Comparison of ENCODE assay signal across 8 mouse cellular contexts in the genomic region with DNA sequence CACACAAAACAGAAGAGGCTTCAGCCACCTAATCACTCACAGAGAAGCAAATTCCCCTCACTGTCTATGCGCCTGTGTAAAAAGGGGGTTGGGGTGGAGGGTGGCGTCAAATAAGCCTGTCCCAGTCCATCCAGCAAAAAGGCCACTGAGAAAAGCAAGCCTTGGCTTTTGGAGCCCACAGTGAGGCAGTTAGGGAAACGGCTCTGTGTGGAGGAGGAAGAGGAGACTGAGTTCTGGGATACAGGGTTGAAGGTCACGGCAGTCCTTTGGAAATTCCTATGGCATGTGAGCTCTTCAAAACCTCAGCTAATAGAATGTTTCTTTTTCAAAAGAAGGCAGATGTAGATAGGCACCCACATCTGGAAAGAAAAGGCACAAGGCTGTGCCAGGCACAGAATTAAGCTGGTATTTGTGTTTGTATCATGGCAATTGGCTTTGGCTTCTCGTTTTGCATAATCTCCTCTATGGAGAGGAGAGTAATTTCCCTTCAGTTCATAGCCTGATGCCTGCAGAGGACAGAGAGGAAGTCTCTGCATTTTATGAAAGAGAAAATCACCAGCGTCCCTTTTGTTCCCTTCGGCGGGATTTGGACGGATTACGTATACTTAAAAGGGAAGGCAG.
DNase-seq lines count a peak whose midpoint lies in the region; ATAC-seq lines count a peak whose summit lies in the region.

No protein-coding gene starts in this region.

- H3K27me3 ChIP-seq in kidney, embryonic 16.5 days (ENCODE audit: insufficient read depth, low read length): no peaks in the 10 kb centered on the region
- peaks cover 6% of the 10 kb centered on the region for H3K27me3 ChIP-seq in hindbrain, embryonic 10.5 days (ENCODE audit: insufficient read depth, poor library complexity, severe bottlenecking)
- H3K27me3 ChIP-seq in midbrain, embryonic 13.5 days: no peaks in the 10 kb centered on the region

- no peak for DNase-seq in kidney, postnatal 25 days
- DNase-seq in embryo, embryonic 9.5 days (ENCODE audit: extremely low spot score): peak; percentile 53
- DNase-seq in hindbrain, embryonic 10.5 days (ENCODE audit: low spot score): peak; percentile 16
- DNase-seq in frontal cortex, postnatal 36 days (ENCODE audit: low spot score in 2 of 2): no peak
- DNase-seq in urinary bladder, postnatal 36 days (ENCODE audit: low spot score in 2 of 2): no peak
- DNase-seq in right cerebral cortex, postnatal 25 days: no peak

- H3K4me1 ChIP-seq in kidney, embryonic 16.5 days (ENCODE audit: insufficient read depth, low read length): peaks cover 16% of the 10 kb centered on the region
- peaks cover 36% of the 10 kb centered on the region for H3K4me1 ChIP-seq in hindbrain, embryonic 10.5 days (replicated peaks)
- peaks cover 30% of the 10 kb centered on the region for H3K4me1 ChIP-seq in midbrain, embryonic 13.5 days (replicated peaks)

- no peaks in the 10 kb centered on the region; the same call in 1 of the 2 replicates for H3K9me3 ChIP-seq in kidney, embryonic 16.5 days (ENCODE audit: low read length)
- no peaks in the 10 kb centered on the region for H3K9me3 ChIP-seq in hindbrain, embryonic 10.5 days
- H3K9me3 ChIP-seq in midbrain, embryonic 13.5 days: no peaks in the 10 kb centered on the region

- H3K9ac ChIP-seq in kidney, embryonic 16.5 days (replicated peaks; ENCODE audit: low read length): no peak overlapping the region
- H3K9ac ChIP-seq in midbrain, embryonic 13.5 days (replicated peaks): peak overlapping the region; percentile 44; the same call in 1 of the 2 replicates

- H3K4me3 ChIP-seq in kidney, embryonic 16.5 days (ENCODE audit: low read length): no peak overlapping the region
- H3K4me3 ChIP-seq in hindbrain, embryonic 10.5 days: no peak overlapping the region
- H3K4me3 ChIP-seq in midbrain, embryonic 13.5 days (replicated peaks): no peak overlapping the region

- H3K4me2 ChIP-seq in kidney, embryonic 16.5 days (replicated peaks; ENCODE audit: low read depth, low read length): no peak overlapping the region
- H3K4me2 ChIP-seq in midbrain, embryonic 13.5 days (replicated peaks): peak overlapping the region; percentile 47

- H3K36me3 ChIP-seq in kidney, embryonic 16.5 days (ENCODE audit: insufficient read depth, low read length): no peaks in the 10 kb centered on the region
- H3K36me3 ChIP-seq in hindbrain, embryonic 10.5 days: no peaks in the 10 kb centered on the region
- H3K36me3 ChIP-seq in midbrain, embryonic 13.5 days: no peaks in the 10 kb centered on the region

- WGBS in kidney, embryonic 16.5 days: 50% methylated on average over 10 of the region's 10 CpGs
- 27% methylated on average over 10 of the region's 10 CpGs for WGBS in hindbrain, embryonic 10.5 days
- 2% methylated on average over 10 of the region's 10 CpGs for WGBS in midbrain, embryonic 13.5 days

- H3K27ac ChIP-seq in kidney, embryonic 16.5 days (ENCODE audit: low read length): peak overlapping the region; percentile 74; the same call in 1 of the 2 replicates
- peak overlapping the region; percentile 81 for H3K27ac ChIP-seq in hindbrain, embryonic 10.5 days
- H3K27ac ChIP-seq in midbrain, embryonic 13.5 days: peak overlapping the region; percentile 92

- ATAC-seq in kidney, embryonic 16.5 days (ENCODE audit: low FRiP score, low TSS enrichment): no peak
- peak; percentile 86 for ATAC-seq in midbrain, embryonic 13.5 days

Comparison
In these comparisons a context has a peak if more than half of its experiments do, and no peak if none do; other contexts are left out.
1. DNase-seq: peak in embryo, embryonic 9.5 days (single experiment) and hindbrain, embryonic 10.5 days (single experiment); none in kidney, postnatal 25 days (0 of 2), frontal cortex, postnatal 36 days (0 of 2), urinary bladder, postnatal 36 days (0 of 2) and right cerebral cortex, postnatal 25 days (single experiment).
2. Peak in every context shown above with its lines, with median percentiles within 50 percentile points of each other: H3K27ac ChIP-seq.